Mouse (Mus musculus) adrenal gland, adult 2 months (tissue): ENCODE measurements around the gene Csf2. TPM values are rescaled to one million over a fixed set of nuclear protein-coding genes. Genes with fewer than 3 reads are reported as not detected.

Source experiments
- DNase-seq: peaks from one replicate; pipeline ENCODE4 v3.0.0; 2021
- polyA plus RNA-seq: library from polyadenylated mRNA; depleted of rRNA; stranded (reverse); fragments of >200 nt; gene quantifications from 2 replicates; pipeline ENCODE4 v1.2.3, GENCODE M21; 2012
- total RNA-seq, 2 experiments: library from RNA; stranded (reverse); gene quantifications; 2 replicates each; pipeline ENCODE4 v1.2.3; 2021

The Csf2 gene
- total and polyA plus RNA-seq, 3 experiments, result not detected

DNA sequence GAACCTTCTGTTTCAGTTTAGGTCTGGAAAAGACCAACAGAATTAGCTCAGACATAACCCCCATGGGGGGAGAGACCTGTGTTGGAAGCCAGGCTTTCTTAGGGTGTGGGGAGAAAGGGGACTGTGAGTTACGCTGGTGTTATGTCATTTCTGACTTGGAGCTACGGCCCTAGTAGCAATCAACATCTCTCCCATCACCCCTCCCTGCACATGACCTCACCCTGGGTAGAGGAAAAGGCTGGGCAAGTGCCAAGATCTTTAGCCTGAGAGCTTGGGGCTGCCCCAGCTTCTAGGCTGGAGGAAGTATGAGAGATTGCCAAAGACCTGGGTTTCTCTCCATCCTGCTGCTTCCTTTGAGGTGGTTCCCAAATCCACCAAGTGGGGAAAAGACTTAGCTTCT lies 12.5 kb downstream of the Csf2 start:
- peak; percentile 53 for DNase-seq

DNA sequence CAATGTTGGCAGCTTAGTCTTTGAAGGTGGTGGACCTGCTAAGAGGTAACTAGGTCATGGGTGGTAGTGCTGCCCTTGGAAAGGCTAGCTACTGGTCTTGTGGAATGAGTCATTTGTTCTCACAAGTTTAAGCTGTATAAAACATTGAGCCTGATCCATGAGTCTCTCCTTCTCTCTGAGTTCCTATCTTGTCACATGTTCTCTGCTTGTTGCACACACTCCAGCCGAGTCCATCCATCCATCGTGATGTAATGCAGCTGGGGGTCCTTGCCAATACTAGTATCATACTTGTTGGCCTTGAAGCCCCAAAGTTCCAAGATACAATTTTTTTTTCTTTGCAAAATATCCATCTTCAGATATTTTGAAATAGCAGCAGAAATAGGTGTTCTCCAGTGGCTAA lies 22.0 kb downstream of the Csf2 start:
- peak; percentile 34 for DNase-seq

- DNase-seq, result no peak
These were observed 24.9 kb downstream of the Csf2 start for GRCm38 (mm10) chr11:54224475-54224986.

DNA sequence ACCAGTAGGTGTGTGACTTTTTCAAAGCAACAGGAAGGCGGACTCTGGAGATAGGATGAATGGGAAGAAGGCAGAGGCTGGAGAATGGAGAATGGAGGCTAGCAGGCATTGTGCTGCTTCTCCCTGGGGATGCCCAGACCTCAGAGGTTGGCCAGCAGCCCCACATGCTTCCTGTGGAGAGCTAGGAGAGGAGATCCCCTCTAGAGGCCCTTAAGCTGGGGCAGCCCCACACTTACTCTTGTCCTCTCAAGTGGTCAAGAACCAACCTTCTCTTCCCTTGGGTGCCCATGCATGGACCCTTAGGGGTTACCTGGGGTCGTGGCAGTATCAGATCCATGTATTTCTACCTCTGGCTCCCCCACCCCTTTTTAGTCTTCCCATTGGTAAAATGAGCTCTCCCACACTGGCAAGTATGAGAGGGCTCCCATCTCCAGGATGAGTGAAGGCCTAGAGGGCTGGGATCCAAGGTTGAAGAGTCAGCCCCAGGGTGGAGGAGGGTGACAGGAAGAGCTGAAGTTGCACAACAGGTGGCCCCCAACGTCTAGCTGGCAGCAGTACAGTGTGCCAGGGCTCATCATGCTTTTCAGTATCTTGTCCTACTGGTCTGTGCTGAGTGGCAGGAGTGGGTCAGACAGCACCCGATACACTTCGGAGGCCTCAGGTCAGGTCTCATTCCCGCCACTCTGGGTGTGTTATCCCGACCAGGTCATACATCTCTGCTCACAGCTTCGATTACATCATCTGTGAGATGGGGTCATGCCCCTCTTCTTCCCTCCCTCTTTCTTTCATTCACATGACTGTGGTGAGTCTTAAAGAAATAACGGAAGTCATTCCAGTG lies 25.6 kb downstream of the Csf2 start:
- DNase-seq, result peak; percentile 55

DNA sequence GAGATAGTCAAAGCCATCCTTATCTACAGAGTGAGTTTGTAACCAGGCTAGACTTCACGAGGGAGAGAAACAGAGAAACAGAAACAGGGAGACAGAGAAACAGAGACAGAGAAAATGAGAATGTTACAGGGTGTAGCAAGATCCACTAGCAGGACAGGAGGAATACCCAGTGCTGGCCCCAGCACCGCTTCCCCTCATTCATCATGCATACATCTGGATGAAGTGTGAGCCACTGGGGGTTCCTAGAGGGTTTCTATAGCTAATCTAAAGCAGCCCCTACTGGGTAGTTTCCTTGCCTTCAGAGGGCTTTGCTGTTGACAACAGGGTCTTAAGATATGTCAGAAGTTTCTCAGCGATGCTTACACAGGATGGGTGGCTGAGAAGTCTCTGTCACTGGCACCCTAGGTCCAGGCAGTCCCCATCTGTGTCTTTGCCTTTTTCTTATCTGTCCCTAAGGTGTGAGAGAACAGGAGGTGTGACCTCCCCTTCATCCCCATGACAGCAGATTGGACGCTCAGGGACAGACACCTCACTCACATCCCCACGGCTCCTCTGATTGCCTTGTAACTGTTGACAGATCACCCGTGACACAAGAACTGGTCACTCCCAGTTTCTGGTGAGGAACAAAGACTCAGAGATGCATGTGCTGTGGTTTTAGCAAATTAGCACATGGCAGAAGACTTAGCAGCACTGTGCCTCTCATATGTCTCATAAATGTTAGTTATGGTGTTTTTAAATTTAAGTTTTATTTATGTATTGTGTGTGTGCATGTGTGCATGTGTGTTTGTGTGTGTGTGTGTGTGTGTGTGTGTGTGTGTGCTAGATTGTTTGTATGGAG lies 29.3 kb downstream of the Csf2 start:
- DNase-seq, result no peak

DNA sequence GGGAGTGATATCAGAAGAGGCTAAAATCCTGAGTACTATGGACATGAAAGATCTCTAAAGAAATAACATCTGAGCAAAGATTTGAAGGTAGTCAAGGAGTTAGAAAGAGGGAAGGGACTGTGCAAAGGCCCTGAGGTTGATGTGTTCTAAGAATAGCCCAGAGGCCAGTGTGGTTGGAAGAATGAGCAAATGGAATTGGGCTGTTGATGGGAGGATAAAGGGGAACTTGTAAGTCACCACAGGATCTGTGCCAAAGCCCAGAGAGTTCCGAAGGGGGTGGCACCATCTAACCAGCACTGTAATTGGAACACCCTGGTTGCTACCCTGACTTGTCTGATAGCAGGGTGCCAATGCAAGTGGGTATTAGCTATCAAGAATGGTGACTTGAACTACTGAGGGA lies 30.3 kb downstream of the Csf2 start:
- no peak for DNase-seq

- DNase-seq, result peak; percentile 25
These were observed 32.1 kb downstream of the Csf2 start for GRCm38 (mm10) chr11:54217384-54217783.

- DNase-seq, result peak; percentile 63
These were observed 33.4 kb downstream of the Csf2 start for GRCm38 (mm10) chr11:54216091-54216490.

- peak; percentile 97 for DNase-seq
These were observed 34.7 kb downstream of the Csf2 start for GRCm38 (mm10) chr11:54214499-54215443.

- DNase-seq, result no peak
These were observed 35.8 kb downstream of the Csf2 start for GRCm38 (mm10) chr11:54213631-54214030.

GRCm38 (mm10) chr11:54206993-54207392 lies 42.5 kb downstream of the Csf2 start:
- no peak for DNase-seq

DNA sequence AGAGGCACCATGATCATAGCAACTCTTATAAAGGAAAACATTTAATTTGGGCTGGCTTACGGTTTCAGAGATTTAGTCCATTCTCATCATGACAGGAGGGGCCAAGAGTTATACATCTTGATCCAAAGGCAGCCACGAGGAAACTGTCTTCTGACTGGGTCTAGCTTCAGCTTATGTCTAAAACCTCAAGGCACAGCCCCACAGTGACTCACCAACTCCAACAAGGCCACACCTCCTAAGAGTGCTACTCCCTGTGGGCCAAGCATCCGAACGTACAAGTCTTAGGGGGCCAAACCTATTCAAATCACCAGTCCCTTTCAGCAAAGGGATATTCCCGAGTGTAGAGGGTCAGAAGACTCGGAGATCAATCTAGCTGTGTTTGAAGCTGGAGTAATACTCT lies 44.1 kb downstream of the Csf2 start:
- DNase-seq, result no peak

DNA sequence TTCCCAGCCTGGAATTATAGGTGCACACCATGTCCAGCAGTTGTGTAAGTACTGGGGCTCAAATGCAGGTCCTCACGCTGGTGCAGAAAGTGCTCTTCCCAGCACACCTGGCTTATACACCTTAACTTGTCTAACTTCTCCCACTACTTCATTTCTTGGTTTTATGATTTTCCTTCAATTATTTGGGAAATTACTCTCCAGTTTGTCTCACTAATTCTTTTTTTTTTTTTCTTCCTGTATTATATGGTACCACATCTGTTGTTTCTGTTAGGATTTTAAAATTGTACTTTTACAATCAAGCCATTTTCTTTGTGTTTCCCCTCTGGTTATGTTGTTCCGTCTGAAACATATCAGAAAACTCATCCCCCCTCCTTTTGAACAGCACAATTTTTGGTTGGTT lies 44.7 kb downstream of the Csf2 start:
- no peak for DNase-seq

GRCm38 (mm10) chr11:54203162-54203561 lies 46.3 kb downstream of the Csf2 start:
- DNase-seq, result no peak

DNA sequence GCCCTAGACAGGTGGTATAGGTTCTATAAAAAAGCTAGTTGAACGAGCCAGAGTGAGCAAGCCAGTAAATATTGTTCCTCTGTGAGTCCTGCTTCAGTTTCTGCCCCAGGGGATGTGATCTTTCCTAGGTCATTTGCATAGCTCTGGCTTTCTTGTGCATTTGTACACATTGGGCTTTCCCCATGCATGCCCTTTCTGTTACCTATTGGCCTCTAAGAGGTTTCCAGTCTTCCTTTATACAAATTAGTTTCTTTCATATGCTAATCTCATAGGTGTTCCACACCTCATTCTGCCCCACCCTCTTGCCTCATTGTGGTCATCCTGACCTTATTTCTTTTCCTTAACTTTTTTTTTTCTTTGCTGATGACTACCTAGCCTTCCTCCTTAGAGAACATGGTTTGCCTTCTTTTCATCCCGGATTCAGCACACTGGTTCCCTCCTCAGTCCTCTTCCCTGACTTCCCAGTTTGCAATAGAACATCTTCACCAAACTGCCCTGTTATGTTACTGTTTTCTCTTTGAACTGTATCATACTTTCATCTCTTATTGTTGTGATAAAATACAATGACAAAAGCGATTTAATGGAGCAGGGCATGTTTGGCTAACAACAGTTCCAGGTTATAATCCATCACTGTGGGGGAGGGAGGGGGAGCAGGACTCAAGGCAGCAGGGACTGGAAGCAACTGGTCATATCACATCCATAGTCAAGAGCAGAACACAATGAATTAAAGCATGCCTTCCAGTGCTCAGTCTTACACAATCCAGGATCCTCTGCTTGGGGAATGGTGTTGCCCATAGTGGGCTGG lies 47.4 kb downstream of the Csf2 start:
- no peak for DNase-seq

DNA sequence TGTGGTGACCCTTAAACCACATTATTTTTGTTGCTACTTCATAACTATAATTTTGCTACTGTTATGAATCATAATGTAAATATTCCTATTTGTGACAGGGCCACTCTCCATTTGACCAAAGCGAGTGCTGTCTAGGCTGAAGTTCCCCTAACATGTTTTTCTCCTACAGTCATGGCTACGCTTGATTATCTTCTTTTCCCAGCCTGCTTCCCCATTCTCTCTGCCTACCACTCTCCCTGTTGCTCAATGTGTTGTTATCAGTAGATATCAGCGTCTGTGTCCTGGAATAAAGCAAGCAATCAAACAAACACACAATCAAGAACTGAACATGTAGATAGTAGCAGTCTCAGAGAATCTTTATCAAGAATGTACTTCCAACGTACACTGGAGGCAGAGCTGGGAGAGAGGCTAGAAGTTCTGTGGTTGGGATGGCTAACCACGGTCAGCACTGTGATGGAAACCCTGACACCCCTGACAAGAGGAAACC lies 48.1 kb downstream of the Csf2 start:
- DNase-seq, result no peak
